Mouse (Mus musculus) kidney, adult 11 months (tissue): Measurements from ENCODE around the gene Gna12.
A peak's percentile ranks its signal among the peaks of the same experiment; 100 is the strongest.

Experiments
- DNase-seq: peaks from one replicate; pipeline ENCODE4 v3.0.0; 2022

Gna12 gene

DNA sequence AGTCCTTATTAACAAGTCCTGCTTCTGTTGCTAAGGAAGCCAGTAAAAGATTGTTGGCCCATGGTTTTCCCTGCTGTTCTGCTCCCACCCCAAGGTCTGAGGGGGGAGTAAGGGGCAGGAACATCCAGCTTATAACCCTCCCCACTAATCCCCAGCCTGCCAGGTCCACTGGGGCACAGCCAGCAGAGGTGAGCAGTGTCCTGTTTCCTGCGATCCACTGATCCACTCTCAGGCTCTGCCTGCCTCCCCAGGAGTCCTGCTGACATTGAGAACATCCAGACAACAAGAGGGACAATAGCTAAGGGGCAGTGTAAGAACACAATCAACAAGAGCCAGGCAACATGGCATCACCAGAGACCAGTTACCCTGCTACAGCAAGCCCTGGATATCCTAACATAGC, 3.4 kb downstream of the Gna12 start:
- no peak for DNase-seq

DNA sequence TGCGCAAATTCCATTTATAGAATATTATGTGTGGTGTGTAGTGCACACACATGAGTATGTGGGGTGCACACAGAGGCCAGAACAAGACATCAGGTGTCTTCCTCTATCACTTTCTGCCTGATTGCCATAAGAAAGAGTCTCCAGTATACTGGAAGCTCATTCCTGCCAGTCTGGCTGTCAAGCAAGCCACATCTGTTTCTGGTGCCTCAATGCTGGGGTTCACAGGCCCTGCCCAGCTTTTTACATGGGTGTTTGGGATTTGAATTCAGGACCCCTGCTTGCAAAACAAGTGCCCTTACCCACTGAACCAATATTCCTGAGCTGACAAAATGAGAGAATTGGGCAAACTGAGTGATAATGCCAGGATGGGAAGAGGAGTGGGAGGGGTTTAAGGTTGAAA, 4.1 kb downstream of the Gna12 start:
- DNase-seq, result no peak

DNA sequence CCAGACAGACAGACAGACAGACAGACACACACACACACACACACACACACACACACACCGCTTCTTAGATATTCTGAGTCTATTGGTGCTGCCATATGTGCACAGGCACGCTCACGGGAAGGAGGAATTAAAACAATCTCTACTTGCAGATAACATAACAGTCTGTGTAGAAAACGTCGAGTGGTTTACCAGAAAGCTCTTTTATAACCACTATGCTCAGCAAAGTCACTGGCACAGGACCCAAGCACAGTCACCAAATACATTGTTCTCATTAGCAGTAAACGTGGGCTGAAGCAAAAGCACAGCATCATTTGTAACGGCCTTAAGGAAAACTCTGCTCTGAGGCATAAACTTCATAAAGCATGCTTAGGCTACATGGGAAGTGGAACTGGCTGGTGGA, 6.1 kb downstream of the Gna12 start:
- DNase-seq, result no peak

DNA sequence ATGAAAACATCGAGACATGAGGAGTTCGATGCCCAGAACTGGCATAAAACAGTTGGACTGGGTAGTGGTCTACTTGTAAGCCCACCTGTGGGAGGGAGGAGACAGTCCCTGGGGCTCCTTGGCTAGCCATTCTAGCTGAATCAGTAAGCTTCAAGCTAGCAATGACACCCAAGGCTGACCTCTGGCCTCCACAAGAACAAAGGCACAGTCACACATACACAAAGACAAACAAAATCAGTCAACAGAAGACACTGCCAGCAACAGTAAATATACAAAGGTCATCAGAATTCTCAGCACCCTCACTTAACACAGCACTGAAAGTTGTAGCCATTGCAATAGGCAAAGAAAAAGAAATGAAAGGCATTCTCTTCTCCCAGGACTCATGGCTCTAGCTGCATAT, 6.8 kb downstream of the Gna12 start:
- DNase-seq, result no peak

DNA sequence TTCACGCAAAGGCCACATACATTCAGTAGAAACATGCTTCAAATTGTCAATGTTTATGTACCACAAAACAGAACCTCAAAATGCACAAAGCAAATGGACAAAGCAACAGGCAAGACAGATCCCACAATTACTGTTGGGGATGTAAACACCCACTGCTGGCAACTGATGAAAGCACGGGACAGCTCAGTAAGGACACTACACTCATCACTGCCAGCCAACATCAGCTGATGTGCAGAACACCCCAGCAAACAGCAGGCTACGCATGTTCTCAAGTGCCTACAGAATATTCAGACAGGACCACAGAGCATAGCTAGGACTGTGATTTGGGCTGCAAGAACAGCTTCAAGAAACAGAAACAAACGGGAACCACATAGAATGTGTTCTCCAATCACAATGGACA, 8.3 kb downstream of the Gna12 start:
- DNase-seq, result no peak

DNA sequence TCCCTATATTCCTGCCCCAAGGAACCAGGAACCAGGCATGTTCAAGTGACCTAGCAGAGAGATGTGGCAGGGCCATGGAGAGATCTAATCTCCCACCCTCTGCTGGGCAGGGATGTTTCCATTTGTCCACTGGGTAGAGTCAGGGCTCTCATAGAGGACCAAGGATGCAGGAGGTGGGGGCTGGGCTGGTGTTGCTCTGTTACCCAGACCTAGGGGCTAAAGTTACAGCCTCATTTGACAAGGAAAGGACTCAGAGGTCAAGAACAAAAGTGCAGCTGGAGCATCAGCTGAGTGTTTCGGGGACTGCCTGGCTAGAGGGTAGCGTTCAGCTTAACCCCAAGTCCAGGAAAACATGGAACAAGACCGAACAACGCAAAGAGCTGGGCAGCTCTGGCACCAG, 9.7 kb downstream of the Gna12 start:
- DNase-seq, result no peak

DNA sequence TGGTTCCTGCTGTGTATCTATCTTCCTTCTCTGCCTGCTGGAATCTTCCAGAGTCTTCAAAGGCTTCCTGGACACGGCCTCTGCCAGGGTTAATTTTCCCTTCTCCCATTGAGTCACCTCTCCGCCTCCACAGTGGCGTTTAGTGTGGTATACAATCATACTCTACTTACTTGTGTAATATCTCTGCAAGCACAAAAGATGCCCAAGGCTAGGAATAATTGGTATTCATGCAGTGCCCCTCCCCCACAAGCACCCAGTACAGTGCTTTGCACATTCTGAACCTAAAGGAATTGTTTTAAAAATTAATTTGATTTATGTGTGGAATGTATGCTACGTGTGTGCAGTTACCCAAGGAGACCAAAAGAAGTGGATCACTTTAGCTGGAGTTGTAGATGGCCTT, 10.6 kb downstream of the Gna12 start:
- DNase-seq, result no peak

DNA sequence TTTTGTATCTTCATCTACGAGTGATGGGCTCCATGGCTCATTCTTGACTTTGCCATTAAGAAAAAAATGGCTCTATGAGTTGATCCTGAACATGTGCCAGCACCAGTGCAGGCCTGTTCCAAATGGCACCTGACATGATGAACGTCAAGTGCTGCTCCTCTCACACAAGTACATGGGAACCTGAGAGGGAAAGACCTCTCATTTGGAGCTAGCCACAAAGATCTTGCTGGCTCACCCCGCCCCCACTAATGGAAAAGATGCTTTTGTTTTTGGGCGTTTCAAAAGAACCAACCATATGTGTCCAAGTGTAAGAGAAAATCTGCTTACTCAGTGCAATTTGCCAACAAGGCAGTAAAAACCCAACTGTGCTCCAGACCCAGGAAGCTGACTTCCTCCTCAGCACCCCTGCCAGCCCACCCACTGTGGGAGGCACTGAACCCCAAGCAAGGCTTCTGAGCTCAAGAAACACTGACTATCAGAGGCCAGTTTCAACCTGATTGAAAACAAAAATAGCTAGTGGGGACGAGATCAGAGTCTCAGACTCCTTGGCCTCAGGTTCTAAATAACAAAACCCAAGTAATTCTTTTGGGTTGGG, 11.7 kb downstream of the Gna12 start:
- no peak for DNase-seq

DNA sequence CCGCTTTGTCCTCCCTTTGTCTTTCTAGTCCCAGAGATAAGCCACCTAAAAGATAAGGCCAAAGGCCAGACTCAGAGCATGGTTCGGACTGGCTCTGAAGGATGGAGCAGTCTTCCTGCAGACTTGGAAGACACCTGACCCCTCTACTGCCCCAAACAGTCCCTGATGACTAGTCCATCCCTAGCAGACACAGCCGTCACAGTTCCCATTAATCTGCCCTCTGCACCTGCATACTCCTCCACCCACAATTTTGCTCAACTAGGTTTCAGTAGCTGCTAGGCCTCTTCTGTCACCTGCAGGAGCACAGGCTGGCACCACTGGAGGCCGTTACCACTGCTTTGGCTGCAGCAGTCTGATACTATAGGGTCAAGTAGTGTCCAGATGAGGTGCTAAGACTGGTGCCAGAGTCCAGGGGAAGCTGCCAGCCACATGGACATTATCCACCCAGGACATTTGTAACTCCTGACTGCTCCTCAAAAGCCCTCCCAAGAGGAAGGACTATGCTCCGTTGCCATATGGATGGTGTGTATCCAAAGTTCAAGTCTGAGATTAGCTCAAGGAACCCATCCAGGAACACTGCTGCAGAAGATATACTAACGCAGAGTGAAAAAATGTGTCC, 13.2 kb downstream of the Gna12 start:
- peak; percentile 59 for DNase-seq

DNA sequence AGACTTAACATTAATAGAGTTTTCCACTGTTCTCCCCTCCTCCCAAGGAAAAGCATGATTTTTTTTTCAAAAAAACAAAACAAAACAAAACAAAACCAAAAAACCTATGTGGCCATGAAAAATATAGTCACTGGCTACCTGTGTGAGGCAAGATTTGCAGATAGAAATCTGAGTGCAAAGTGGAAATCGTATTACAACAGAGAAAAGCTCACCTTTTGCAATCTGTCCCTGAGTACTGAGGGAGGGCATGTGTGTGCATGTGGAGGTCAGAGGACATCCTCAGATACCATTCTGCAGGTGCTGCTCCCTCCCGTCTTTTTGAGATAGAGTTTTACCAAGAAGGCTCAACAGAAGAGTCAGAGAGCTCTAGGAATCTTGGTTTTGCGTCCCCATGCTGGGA, 14.2 kb downstream of the Gna12 start:
- no peak for DNase-seq

DNA sequence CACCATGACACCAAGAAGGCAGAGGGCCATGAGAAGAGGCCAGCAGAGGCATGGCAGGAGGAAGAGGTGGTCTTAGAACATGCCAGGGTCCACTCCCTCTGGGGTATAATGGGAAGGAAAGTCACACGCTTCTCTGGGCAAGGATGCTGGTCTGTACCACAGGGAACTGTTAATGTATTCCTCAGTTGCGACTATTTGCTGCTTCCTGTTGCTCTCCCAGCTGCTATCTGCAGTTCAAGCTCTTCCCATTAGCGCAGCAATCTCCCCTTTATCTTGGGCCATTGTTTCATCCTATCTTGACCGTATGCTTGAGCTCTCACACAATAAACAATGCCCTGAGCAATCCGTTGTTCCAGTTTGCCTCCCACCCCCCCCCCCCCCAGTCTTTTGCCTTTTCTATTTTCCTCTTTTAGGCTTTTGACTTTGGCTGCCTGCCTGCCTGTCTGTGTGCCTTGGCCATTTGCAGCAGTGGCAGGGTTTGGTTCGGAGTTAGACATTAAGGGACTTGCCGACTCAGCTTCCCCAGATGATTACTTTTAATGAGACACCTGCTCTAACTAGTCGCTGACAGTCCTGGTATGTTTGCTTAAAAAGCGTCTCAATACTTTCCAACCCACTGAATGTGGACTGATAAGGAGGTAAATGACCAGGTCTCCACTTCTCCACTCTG, 15.0 kb downstream of the Gna12 start:
- peak; percentile 86 for DNase-seq

DNA sequence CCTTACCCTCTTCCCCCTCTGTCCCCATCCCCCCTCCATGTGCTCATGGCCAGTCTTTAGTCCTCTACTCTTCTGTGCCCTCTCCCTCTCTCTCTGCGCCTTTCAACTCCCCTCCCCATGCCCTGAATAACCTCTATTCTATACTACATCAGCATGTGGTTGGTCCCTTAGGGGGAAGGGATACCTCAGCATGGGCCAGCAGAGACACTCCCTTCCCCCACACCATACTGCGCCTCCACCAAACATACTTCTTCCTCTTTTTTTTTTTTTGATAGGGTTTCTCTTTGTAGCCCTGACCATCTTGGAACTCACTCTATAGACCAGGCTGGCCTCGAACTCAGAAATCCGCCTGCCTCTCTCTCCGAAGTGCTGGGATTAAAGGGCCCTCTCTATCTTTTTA, 15.8 kb downstream of the Gna12 start:
- DNase-seq, result no peak

DNA sequence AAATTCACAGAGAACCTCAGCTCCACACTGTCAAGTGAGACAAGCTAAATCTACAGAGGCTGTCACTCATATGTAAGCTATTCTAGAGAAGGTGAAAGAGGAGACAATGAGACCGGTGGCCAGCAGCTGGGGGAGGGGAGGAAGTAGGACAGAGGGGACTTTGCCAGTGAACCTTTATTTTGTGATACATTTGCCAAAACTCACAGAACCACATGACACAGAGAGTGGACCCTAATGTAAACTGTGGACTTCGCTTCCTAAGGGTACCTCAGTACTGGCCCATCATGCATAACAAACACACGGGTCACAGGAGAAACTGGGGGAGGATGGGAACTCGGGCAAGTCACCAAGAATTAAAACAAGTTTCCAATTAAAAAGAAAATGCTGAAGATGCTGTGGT, 17.5 kb downstream of the Gna12 start:
- peak; percentile 90 for DNase-seq

DNA sequence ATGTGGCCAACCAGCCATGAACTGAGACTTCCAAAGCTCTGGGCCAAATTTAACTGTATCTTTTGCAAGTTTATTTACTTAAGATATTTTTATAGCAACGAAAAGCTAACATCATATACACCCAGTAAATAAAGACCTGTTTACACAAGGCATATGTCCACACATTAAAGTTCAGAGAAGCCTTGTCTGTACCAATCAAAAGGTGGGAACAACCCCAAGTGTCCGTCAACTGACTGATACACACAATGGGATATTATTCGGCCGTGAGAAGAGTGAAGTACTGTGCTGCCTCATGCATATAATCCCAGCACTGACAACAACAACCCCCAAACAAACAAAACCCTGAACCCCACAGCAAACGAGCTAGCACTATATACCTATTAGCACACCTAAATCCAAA, 18.2 kb downstream of the Gna12 start:
- no peak for DNase-seq

DNA sequence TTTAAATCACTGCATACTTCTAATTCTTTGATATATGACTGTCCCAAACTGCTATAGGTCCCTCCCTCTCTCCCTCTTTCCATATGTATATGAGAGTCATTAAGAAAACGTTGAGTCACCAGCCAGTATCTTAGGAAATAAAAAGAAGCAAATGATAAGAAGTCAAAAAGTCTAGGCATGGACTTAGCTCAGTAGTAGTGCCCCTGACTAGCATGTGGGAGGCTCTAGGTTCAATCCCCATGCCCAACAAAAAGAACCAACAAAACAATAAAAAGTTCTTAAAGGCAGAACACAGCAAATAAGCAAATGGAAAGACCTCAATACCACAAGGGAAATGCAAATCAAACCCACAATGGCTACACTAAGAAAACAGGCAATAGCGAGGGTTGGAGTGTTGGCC, 18.8 kb downstream of the Gna12 start:
- DNase-seq, result no peak

DNA sequence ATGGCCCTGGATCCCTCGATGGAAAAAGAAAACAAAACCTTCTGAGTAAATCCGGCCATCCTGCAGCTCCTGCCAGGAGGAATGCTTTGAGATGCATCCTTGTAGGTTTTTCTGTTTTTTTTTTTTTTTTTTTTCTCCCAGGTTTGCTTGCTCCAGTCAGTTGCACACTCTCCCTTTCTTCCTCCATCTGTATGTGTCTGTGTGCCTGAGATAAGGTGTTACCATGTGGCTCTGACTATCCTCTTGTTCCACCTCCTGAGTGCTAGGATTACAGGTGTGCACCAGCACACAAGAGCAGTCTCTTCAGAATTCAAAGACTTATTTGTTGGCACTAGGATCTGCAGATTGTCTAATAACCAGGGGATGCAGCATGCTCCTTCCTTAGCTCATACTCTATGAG, 23.3 kb downstream of the Gna12 start:
- DNase-seq, result no peak

DNA sequence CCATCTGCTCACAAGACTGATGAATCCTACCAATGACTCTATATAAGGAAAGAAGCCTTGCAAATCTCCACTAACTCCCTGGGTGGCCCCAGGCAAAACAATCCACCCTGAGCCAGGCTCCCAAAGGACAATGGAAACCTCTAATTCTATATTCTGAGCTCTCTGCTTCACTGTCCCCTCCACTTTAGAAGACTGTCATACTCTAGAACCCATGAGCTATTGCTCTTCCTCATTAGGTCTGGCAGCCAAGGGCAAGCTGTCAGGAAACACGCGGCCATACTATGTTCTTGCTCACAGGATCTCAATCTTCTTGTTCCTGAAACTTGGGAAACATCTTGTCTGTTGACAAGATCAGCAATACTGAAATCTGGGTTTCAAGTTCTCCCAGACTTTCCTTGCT, 24.0 kb downstream of the Gna12 start:
- DNase-seq, result no peak

DNA sequence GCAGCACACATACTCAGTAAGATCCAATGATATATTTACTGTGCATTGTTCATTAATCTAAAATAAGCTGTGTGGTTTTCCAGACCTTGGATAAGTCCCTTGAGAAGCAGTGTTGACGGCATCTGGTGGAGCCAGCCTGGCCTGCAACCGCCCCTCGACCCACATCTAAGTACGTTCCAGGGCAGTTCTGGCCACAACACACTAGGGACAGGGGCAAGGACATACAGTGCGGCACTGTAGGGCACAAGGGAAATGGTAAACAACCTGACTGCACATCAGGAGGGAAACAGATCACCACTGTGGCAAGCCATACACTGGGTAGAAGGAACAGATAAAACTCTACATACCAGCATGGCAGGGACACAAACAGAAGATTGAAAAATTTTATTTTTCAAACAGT, 28.4 kb downstream of the Gna12 start:
- DNase-seq, result no peak

DNA sequence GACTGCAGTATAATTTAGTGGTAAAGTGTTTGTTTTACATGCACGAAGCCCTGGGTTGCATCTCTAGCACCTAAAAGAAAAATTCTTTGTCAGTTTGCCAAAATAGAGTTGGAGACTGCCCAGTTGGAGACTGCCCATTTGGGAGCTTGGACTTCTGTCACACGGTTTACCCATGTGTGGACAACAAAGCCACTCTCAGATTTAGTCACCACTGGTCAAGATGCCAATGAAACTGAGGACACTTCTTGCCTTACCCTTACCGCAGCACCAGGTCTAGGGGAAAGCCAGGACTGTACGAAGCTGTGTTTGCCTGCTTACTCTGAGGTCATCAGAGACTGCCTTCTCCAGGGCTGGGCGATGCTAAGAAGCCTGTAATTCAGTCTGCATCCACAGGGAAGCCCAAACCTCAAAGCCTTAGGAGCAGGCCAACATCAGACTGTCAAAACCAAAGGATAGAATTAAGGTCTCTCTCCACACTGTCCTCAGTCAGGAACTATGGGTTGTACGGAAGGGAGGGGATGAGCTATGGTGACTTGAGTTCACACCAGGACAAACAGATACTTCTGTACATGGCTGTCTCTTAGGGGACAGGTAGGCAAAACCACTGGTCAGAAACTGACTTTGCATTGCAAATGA, 29.8 kb downstream of the Gna12 start:
- no peak for DNase-seq

DNA sequence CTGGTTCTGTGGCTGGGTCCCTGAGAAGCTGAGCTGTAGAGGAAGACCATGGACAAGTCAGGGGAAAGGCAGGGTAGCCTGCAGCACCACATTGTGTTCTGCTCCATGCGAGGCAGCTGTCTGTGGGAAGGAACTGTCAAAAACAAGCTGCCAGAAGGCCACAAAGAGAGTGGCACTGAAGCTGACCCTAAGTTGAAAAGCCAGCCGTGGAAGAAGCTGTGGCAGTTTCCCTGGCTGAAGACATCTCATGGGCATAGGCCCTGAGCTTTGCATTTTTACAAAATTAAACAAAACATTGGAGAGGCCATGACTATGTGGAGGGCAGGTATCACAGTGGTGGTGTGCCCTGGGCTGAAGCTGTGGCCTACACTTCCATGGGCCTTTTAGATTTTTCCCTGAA, 31.0 kb downstream of the Gna12 start:
- no peak for DNase-seq

DNA sequence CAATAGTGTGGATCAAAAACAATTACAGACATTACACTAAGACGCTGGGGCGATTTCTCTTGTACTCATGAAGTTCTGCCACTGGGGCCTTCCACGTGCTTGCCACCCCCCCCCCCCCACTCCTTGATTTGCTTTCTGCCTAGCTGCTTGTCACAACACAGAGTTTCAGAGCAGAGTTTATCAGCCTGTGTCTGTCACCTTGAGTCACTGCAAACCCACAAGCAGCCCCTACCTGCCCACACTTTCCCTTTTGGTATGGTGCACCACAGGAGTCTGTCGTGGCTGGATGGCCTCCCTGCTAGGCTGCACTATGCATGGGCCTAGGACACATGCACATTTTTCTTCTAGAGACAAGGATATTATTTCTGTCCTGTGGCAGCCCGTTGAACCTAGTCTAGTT, 31.5 kb downstream of the Gna12 start:
- DNase-seq, result no peak

DNA sequence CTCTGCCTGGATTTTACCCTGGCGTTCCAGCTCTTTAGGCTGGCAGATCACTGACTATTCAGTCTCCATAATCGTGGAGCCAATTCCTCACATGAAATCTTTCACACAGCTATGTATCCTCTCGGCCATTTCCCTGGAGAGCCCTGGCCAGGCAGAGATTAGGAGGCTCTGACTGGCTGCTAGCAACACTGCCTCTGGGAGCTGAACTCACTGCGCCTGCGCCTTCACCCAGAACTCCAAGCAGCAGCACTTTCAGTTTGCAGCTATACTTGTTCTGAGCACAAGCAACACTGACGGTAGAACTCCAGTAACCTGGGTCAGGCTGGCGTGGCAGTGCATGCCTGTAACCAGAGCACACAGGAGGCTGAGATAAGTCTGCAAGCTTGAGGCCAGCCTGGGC, 32.1 kb downstream of the Gna12 start:
- DNase-seq, result peak; percentile 42

DNA sequence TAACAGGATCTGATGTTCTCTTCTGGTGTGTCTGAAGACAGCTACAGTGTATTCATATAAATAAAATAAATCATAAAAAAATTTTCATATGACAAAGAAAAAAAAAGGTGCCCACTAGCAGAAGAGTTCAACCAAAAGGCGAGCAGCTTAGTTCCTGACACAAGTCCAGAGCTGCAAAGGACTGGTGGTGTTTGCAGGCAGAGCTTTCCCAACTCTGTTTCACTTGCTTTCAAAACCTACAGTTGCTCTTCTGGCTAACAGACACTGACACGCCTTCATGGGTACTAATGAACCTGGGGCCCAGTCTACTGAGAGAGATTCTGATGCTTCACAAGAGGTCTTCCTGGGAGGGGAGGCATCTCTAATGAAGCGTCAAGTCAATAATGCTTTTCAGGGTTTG, 34.2 kb downstream of the Gna12 start:
- DNase-seq, result no peak

DNA sequence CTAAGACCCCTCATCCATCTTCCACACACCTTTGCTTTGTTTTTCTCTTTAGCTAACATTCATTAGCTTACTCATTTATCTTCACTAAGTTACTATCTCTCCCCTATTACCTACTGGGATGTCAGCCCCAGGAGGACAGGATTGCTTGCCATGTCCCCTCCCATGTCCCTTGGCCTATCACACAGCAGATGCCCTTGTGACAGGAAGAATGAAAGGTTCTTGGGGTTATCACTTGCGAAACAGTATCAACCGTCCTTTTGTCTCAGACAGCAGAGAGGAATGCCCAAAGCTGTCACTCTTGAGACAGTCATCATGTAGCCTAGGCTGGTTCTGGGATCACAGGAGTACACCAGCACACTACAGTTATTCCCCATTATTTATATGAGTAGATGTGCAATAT, 35.1 kb downstream of the Gna12 start:
- DNase-seq, result no peak
